Mouse (Mus musculus): ENCODE data around the gene Kcnc1. TPM values are rescaled to one million over a fixed set of nuclear protein-coding genes. Genes with fewer than 3 reads are reported as not detected.

The Kcnc1 gene
- polyA plus RNA-seq, 1 experiment = not detected

GRCm38 (mm10) chr7:46389456-46390085 is 6.7 kb upstream of the Kcnc1 start:
- TF ChIP-seq GATA1 (IDR thresholded peaks at IDR 0.05; ENCODE audit: low read length) = no peak

DNA sequence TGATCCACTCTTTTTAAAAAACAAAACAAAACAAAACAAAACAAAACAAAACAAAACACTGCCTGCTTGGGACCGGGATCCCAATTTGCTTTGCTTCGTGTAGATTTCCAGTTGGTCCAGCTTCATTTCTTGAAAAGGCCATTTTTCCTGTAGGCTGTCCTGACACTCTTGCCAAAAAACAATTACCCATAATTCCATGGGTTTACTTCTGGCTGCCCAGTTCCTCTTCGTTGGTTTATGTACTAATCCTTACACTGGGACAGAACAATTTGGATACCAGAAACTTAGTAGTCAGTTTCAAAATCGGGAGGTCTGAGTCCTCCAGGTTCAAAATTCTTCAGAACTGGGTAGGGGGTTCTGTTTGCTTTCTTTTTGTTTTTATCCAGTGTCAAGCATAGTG is 6.1 kb upstream of the Kcnc1 start:
- TF ChIP-seq GATA1 (IDR thresholded peaks at IDR 0.05; ENCODE audit: low read length) = no peak

- no peak for TF ChIP-seq GATA1 (IDR thresholded peaks at IDR 0.05; ENCODE audit: low read length)
Observed at GRCm38 (mm10) chr7:46391701-46392100, 4.6 kb upstream of the Kcnc1 start.

DNA sequence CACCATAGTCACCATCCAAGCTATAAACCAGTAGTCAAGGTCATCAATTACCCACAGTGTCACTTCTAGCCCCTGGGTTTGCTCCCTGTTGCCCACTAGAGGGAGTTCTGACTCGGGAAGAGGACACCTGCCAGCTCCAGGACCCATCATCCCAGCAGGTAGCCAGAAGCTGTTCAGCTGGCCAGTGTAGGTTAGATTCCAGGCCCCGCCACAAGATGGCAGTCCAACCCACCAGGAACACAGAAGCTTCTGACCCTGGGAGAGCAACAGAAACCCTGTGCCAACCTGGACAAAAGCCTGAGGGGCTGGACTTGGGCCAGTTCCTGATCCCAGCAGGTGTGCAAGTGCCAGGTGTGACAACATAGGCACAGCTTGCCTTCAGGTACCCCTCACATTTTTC is 3.2 kb upstream of the Kcnc1 start:
- no peak for TF ChIP-seq GATA1 (IDR thresholded peaks at IDR 0.05; ENCODE audit: low read length)

GRCm38 (mm10) chr7:46393718-46394511 is 2.4 kb upstream of the Kcnc1 start:
- TF ChIP-seq GATA1 (IDR thresholded peaks at IDR 0.05; ENCODE audit: low read length) = no peak

- no peak for TF ChIP-seq GATA1 (IDR thresholded peaks at IDR 0.05; ENCODE audit: low read length)
Observed at GRCm38 (mm10) chr7:46394933-46395332, 1.4 kb upstream of the Kcnc1 start.

DNA sequence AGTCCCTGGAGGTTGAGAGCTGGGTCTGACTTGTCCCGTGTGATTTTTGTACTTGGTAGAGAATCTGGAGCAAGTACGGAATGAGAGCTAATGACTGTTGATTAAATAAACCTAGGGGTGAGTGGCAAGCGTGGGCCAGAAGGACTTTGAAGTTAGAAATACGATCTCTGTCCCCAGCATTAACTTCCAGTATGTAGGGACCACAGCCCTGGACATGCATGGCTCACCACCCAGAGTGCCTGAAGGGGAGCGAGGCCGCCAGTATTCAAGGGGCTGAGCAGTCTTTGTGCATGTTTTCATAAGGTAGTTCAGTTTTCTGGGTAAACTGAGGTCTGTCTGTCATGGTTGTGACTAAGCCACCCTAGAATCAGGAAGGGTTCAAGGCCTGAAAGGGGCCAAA is 726 bp upstream of the Kcnc1 start:
- no peak for TF ChIP-seq GATA1 (IDR thresholded peaks at IDR 0.05; ENCODE audit: low read length)

- no peak for TF ChIP-seq GATA1 (IDR thresholded peaks at IDR 0.05; ENCODE audit: low read length)
Observed at GRCm38 (mm10) chr7:46396928-46397731, 833 bp downstream of the Kcnc1 start.

GRCm38 (mm10) chr7:46397732-46398333 is 1.5 kb downstream of the Kcnc1 start:
- TF ChIP-seq GATA1 (IDR thresholded peaks at IDR 0.05; ENCODE audit: low read length) = no peak

DNA sequence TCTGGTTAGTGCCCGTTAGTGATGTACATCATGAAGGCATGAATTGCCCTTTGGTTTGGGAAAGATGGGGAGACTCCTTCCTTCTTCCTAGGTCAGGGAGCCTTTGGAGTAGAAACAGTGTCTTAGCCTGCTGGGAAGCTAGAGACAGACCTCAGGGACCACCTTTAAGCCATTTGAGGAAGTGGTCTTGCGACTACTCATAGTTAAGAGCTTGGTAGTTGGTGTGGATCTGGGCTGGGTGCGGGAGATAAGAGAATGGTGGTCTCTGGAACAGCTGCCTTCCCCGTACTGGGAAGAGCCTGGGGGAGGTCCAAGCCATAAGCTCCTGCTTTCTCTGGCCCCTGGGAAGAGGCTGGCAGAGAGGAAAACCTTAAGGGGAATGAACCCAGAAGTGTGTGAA is 2.3 kb downstream of the Kcnc1 start:
- TF ChIP-seq GATA1 (IDR thresholded peaks at IDR 0.05; ENCODE audit: low read length) = no peak

DNA sequence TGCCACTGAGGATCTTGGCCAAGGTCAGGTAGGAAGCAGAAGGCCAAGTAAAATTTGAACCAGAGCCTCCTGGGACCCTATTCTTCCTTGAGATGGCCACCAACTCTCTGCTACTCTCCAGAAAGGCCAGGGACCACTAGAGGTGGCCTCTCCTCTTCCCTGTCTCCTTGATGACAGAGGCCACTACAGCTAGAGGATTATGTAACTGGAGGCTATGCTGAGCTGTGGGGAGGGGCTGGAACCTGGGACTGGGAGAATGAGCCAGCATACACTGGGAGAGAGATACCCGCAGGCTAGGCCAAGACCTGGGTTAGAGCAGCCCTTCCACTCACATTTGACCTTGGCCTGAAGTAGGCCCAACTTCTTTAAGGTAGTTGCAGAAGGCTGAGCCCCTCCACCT is 3.4 kb downstream of the Kcnc1 start:
- no peak for TF ChIP-seq GATA1 (IDR thresholded peaks at IDR 0.05; ENCODE audit: low read length)

DNA sequence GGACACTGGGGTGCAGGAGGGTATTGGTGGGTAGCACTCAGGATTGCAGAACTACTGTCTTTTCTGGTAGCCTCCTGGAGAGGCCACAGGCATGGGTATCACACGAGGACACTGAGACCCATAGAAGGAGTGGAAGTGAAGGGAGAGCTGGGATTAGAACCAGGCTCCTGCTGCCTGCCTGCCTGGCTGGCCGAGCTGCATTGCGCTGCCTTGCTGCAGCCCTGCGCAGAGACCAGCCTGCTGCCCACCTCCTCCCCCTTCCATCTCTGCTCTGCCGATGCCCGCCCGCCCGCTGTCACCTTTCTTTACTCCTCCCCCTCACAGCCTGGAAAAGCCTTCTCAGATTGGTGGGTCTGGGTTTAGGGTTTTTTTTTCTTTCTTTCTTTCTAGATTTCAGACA is 4.0 kb downstream of the Kcnc1 start:
- no peak for TF ChIP-seq GATA1 (IDR thresholded peaks at IDR 0.05; ENCODE audit: low read length)

DNA sequence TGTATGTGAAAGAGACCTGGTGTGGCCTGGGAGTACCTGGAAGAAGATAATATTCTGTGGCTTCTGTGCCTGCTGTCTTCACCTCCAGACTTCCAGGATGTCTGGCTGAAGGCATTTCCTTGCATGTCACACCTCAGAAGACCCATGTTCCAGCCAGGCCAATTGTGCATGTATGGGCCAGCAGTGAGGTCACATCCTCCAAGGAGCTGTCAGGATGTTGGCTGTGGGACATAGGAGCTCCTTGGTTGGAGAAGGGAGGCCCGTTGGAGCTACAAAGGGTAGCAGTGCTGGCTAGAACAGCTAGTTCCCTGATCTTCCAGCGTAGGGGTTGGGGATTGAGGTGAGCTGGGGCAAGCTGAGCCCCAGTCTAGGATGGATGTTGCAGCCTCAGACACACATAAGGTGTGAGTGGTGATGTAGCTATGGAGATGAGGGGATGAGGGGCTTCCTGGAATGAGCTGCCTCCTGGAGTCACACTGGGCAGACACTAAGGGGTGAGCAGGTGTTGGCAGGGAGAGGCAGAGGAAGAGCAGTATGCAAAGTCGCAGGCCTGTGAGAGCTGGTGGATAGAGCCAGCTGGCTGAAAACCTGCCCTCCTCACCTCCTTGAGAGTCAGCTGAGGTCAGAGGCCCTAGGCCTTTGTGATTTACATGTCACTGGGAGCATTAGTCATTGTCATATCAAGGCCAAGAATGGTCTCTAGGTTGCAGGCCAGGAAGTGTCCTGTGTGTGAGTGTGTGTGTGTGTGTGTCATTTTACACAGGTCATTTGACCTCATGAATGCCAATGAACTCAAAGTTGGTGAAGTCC is 5.3 kb downstream of the Kcnc1 start:
- no peak for TF ChIP-seq GATA1 (IDR thresholded peaks at IDR 0.05; ENCODE audit: low read length)

- no peak for TF ChIP-seq GATA1 (IDR thresholded peaks at IDR 0.05; ENCODE audit: low read length)
Observed at GRCm38 (mm10) chr7:46403616-46404485, 7.6 kb downstream of the Kcnc1 start.
